Mouse (Mus musculus) olfactory bulb, adult 2 months (tissue): ENCODE measurements around the gene Car12. TPM values are rescaled to one million over a fixed set of nuclear protein-coding genes. Genes with fewer than 3 reads are reported as not detected.
A peak's percentile ranks its signal among the peaks of the same experiment; 100 is the strongest.
"Not testable (repeated sequence)": the region's sequence is repeated elsewhere in the genome, so short reads cannot be mapped to it uniquely, and the experiment has no call there.

Source experiments
- H3K27ac ChIP-seq: fragments of 200-500 bp; 2 replicates; pipeline ENCODE4 v1.5.1; 2012; ENCODE audit warnings: low read depth, low read length; ENCODE audit not compliant: insufficient read depth
- H3K4me1 ChIP-seq: fragments of 200-500 bp; 2 replicates; pipeline ENCODE4 v1.6.1; 2012; ENCODE audit warnings: low read length; ENCODE audit not compliant: control insufficient read depth, insufficient read depth
- H3K4me3 ChIP-seq: fragments of 200-500 bp; 2 replicates; pipeline ENCODE4 v1.5.1; 2012; ENCODE audit warnings: mild to moderate bottlenecking, low read depth, low read length, moderate library complexity; ENCODE audit not compliant: insufficient read depth
- CTCF ChIP-seq: fragments of 200-500 bp; IDR thresholded peaks from 2 replicates; pipeline ENCODE4 v1.5.1; 2012; ENCODE audit warnings: low read depth, mild to moderate bottlenecking, low read length, moderate library complexity; ENCODE audit not compliant: insufficient read depth
- POLR2A ChIP-seq: fragments of 200-500 bp; IDR thresholded peaks from 2 replicates; pipeline ENCODE4 v1.6.1; 2012; ENCODE audit warnings: mild to moderate bottlenecking, low read depth, low read length, moderate library complexity; ENCODE audit not compliant: insufficient read depth
- WGBS: fragments of 180-500 bp; shearing (Covaris S2); methylation state at CpG from one replicate; pipeline ENCODE4 v1.1.7; 2018; 5-methylcytosine and 5-hydroxymethylcytosine counted together
- polyA plus RNA-seq: library from polyadenylated mRNA; stranded (reverse); fragments of >200 nt; gene quantifications from 2 replicates; pipeline ENCODE4 v1.2.4, GENCODE M21; 2012; ENCODE audit warnings: low replicate concordance; ENCODE audit not compliant: missing spikeins, insufficient read depth, insufficient read length

Gene Car12
- polyA plus RNA-seq, 1 experiment, result not detected

GRCm38 (mm10) chr9:66787821-66788220 is 74.3 kb downstream of the Car12 start:
- Histone ChIP-seq H3K27ac (no peak overlapping the region), H3K4me1 (no peaks in the 10 kb centered on the region), H3K4me3 (no peak overlapping the region)
- 3% methylated on average over 2 of the region's 2 CpGs for WGBS
- no peak for TF ChIP-seq POLR2A
- TF ChIP-seq CTCF, result no peak

DNA sequence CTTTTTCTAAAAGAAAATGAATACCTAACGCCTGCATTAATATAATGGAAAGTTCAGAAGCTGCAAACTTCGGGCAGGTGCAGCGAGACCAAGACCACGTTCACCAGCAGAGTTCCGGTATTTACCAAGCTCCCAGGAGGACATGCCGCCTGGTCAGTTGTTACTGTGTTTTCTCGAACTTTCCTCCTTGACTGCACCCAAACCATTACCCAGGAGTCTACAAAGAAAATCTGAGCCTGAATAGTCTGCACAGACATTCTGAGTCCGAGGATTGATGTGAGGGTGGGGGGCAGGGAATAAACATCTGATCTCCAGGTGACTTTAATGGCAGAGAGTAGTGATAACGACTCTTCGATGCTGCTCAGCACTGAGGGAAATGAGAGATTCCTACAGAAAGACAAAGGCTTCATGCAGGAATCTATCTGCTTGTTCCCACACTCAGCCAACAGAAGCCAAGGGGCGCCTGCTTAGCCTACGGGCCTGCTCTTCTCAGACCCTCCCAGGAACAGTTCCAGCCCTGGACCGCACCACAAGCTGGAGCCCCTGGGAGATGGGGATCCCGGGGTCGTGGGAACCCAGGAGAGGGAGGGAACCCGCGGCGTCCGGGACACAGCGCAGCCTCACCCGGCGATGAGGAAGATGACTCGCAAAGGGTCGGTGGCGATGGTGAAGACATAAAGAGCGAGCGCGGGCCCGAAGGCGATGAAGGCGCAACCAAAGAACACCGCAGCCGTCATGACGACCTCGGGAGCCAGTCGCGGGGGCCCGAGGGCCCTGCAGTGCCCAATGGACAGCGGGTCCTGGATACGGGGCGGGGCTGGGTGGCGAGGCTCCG is 81.4 kb downstream of the Car12 start:
- Histone ChIP-seq H3K4me1 (no peaks in the 10 kb centered on the region), H3K4me3 (peak overlapping the region; percentile 74), H3K27ac (peak overlapping the region; percentile 83)
- TF ChIP-seq POLR2A, result peak; percentile 33; the same call in 1 of the 2 replicates
- no peak for TF ChIP-seq CTCF
- WGBS, result 2% methylated on average over 43 of the region's 43 CpGs

DNA sequence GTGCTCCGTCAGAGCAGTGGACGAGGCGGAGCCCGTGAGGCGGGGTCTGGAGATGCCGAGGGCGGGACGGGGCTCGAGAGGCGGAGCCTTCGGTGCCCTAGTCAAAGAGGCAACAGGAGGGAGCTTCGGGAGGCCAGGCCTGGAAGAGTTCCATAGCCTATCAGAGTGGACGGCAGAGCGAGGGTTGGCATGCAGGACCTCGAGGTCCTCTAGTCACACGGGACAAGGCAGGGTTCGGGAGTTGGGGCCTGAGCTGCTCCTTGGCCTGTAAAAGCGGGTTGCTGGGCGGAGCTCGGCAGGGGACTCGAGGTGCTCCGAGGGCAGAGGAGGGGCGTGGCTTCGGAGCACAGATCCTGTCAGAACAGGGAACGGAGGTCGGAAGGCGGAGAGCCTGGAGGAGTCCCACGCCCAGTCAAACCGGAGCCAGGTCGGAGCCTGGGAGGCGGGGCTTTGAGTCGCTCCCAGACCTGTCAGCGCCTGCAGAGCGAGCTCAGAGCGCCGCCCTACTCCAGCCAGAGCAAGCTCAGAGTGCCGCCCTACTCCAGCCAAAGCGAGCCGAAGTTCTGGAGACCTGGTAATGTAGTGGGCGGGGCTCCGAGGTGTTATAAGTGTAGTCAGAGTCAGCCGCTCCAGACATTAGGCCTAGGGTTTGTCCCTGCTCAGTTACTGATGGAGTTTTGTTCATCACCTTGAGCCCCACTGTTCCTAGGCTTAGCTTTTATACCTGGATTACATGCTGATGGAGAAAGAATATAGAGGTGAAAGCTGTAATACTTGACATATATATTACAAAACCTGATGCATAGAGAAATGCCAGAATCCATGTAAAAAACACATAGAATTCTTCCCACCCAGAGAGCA is 82.2 kb downstream of the Car12 start, which contains the start of gene Aph1b:
Aph1b (minus strand) TSS at position 27 of the 861 bp plus-strand sequence.
- 0 out of 2 replicates have a peak, but pooled peaks have one; percentile 3 for TF ChIP-seq POLR2A
- TF ChIP-seq CTCF, result no peak
- Histone ChIP-seq H3K4me3 (peak within 1 kb of the TSS; percentile 74), H3K4me1 (no peaks in the 10 kb centered on the region), H3K27ac (peak within 1 kb of the TSS; percentile 83)
- under 1% methylated on average over 42 of the region's 42 CpGs for WGBS

GRCm38 (mm10) chr9:66796739-66797138 is 83.3 kb downstream of the Car12 start, which contains the start of gene Gm10647:
Gm10647 (plus strand) TSS chr9:66797039.
- 74% methylated on average over 5 of the region's 5 CpGs for WGBS
- H3K4me3 ChIP-seq, result peak within 1 kb of the TSS; percentile 74
- TF ChIP-seq CTCF (no peak), POLR2A (no peak)
- no peak within 1 kb of the TSS for H3K27ac ChIP-seq
- H3K4me1 ChIP-seq, result no peaks in the 10 kb centered on the region

DNA sequence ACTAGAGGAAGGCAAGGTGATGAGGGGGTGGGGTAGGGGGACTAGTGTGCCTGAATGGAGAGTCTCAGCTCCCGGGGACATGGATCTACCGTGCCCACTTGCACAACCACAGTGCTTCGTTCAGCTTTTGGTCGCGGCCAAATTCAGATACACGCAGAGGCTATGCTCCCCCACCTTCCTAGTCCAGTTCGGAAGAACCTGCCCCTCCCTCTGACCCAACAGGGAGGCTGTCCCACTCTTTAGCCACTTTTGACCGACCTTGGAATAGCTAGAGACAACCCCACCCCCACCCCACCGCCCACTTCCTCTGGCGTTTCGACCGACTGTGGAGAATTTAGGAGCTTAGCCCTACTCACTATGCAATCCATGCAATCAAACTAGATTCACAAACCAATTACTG is 88.5 kb downstream of the Car12 start:
- Histone ChIP-seq H3K4me1 (no peaks in the 10 kb centered on the region), H3K27ac (no peak overlapping the region), H3K4me3 (no peak overlapping the region)
- no peak for TF ChIP-seq POLR2A
- TF ChIP-seq CTCF, result no peak
- 59% methylated on average over 12 of the region's 12 CpGs for WGBS

DNA sequence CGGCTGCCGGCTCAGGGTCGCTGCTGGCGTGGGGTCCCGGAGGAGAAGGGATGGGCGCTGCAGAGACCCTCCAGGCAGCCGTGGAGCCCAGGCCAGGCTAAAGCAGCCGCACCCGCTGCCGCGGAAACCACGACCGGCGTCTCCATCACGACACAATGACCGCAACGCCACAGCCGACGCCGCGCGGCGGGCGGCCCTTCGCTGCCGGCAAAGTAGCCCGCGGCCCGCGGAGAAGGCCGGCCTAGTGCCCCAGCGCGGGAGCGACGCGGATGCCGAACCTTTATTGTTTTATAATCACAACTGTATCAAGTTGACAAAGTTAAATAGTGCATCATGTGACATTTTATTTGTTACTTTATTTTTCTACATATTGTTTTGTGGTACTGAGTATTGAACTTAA is 92.5 kb downstream of the Car12 start:
- 0 out of 2 replicates have a peak overlapping the region, but pooled peaks have one; percentile 10 for H3K4me3 ChIP-seq

GRCm38 (mm10) chr9:66813392-66813791 is 99.9 kb downstream of the Car12 start:
- WGBS, result 55% methylated on average over 2 of the region's 2 CpGs

More for the DNA sequence above, 92.5 kb downstream of the Car12 start:
- H3K27ac ChIP-seq, H3K4me1 ChIP-seq: not testable (repeated sequence)
- 20% methylated on average over 31 of the region's 37 CpGs for WGBS

More at GRCm38 (mm10) chr9:66813392-66813791, 99.9 kb downstream of the Car12 start:
- Histone ChIP-seq H3K4me1 (no peaks in the 10 kb centered on the region), H3K27ac (no peak overlapping the region), H3K4me3 (no peak overlapping the region)
- TF ChIP-seq CTCF (no peak), POLR2A (no peak)

Other genes with a start within 250 kb of the Car12 start
- not detected in 2 replicates for gene Fbxl22, start 199.1 kb upstream of the Car12 start, polyA plus RNA-seq
- gene Usp3, start 120.5 kb upstream of the Car12 start, polyA plus RNA-seq, result 943 TPM in 1 of 2 replicates, not detected in the other
- not detected in 2 replicates for gene Aph1b, start 81.8 kb downstream of the Car12 start, polyA plus RNA-seq
- not detected in 2 replicates for gene Gm10647, start 83.4 kb downstream of the Car12 start, polyA plus RNA-seq
- not detected in 2 replicates for gene Aph1c, start 121.0 kb downstream of the Car12 start, polyA plus RNA-seq
- 96.8 TPM in 1 of 2 replicates, not detected in the other for gene Rab8b, start 206.0 kb downstream of the Car12 start, polyA plus RNA-seq
- gene Rps27l, start 232.4 kb downstream of the Car12 start, polyA plus RNA-seq, result not detected in 2 replicates